Mouse (Mus musculus): Measurements from ENCODE around the gene Bard1. TPM values are rescaled to one million over a fixed set of nuclear protein-coding genes. Genes with fewer than 3 reads are reported as not detected.

Bard1 gene
- polyA plus RNA-seq, 1 experiment from 2014 or later = 2.1 TPM

DNA sequence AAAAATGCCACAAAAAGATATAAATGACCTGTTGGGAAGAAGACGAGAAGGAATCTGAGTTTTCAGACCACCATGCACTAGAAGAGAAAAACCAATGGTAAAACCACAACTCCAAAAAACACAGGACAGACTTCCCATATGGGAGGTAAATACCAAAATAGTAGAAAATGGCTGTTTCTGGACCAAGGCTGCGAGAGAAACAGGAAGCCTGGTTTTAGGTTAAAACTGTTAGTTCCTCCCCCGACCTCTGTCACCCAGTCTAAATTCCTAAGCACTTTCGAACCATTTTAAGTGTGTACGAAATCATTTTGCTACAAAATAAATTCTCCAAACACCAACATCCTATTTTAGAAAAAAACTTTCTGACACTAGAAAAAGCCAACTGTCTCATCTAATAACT, 80.2 kb downstream of the Bard1 start:
- 0 out of 2 replicates have a peak, but pooled peaks cover 5% of the 10 kb centered on the region for H3K36me3 ChIP-seq (ENCODE audit: control insufficient read depth, insufficient read depth)
- H3K4me2 ChIP-seq (ENCODE audit: low read depth, low read length) = no peak overlapping the region
- 82% methylated on average over 5 of the region's 5 CpGs for WGBS
- no peaks in the 10 kb centered on the region for H3K27me3 ChIP-seq (ENCODE audit: control insufficient read depth, insufficient read depth, low read length)
- H3K4me1 ChIP-seq (ENCODE audit: control insufficient read depth, insufficient read depth, low read length) = no peaks in the 10 kb centered on the region
- ATAC-seq (replicated peaks; ENCODE audit: extremely low read depth, insufficient read depth, low FRiP score) = no peak
- no peaks in the 10 kb centered on the region for H3K9me3 ChIP-seq (replicated peaks; ENCODE audit: control insufficient read depth, low read length)
- H3K4me3 ChIP-seq (ENCODE audit: low read length) = no peak overlapping the region
- H3K9ac ChIP-seq (ENCODE audit: low read length) = no peak overlapping the region
- H3K27ac ChIP-seq (ENCODE audit: low read length) = no peak overlapping the region

- no peak overlapping the region for H3K4me3 ChIP-seq (ENCODE audit: low read length)
- H3K36me3 ChIP-seq (ENCODE audit: control insufficient read depth, insufficient read depth) = no peaks in the 10 kb centered on the region
- no peak overlapping the region for H3K27ac ChIP-seq (ENCODE audit: low read length)
- no peak overlapping the region for H3K9ac ChIP-seq (ENCODE audit: low read length)
- H3K27me3 ChIP-seq (ENCODE audit: control insufficient read depth, insufficient read depth, low read length) = no peaks in the 10 kb centered on the region
- H3K9me3 ChIP-seq (replicated peaks; ENCODE audit: control insufficient read depth, low read length) = no peaks in the 10 kb centered on the region
- ATAC-seq (replicated peaks; ENCODE audit: extremely low read depth, insufficient read depth, low FRiP score) = no peak
- no peaks in the 10 kb centered on the region for H3K4me1 ChIP-seq (ENCODE audit: control insufficient read depth, insufficient read depth, low read length)
- no peak overlapping the region for H3K4me2 ChIP-seq (ENCODE audit: low read depth, low read length)
Observed at GRCm38 (mm10) chr1:71014345-71014744, 88.6 kb downstream of the Bard1 start.

- ATAC-seq (replicated peaks; ENCODE audit: extremely low read depth, insufficient read depth, low FRiP score) = no peak
- no peak overlapping the region for H3K27ac ChIP-seq (ENCODE audit: low read length)
- no peak overlapping the region for H3K4me3 ChIP-seq (ENCODE audit: low read length)
- no peaks in the 10 kb centered on the region for H3K4me1 ChIP-seq (ENCODE audit: control insufficient read depth, insufficient read depth, low read length)
- H3K9ac ChIP-seq (ENCODE audit: low read length) = no peak overlapping the region
- H3K9me3 ChIP-seq (replicated peaks; ENCODE audit: control insufficient read depth, low read length) = 0 out of 2 replicates have a peak, but pooled peaks cover 2% of the 10 kb centered on the region
- no peaks in the 10 kb centered on the region for H3K36me3 ChIP-seq (ENCODE audit: control insufficient read depth, insufficient read depth)
- H3K4me2 ChIP-seq (ENCODE audit: low read depth, low read length) = no peak overlapping the region
- 61% methylated on average over 6 of the region's 6 CpGs for WGBS
- no peaks in the 10 kb centered on the region for H3K27me3 ChIP-seq (ENCODE audit: control insufficient read depth, insufficient read depth, low read length)
Observed at GRCm38 (mm10) chr1:71005998-71006397, 96.9 kb downstream of the Bard1 start.

DNA sequence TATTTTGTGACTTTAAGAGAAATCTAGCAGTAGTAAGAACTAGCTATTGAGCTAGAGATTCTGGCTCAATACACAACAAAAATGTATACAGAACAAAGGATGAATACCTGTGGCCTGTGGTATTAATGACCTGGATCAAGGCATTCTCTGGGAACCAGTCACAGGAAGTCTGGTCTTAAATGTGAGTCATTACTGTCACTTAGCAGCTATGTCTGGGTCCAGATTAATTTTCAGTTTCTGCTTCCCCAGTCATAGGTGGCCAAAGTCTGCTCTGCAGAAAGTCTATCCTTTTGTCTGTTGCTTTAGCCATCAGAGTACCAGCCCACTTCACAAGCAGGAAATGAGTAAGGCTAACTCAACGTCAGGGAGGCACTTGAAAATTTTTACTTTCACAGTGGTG, 98.8 kb downstream of the Bard1 start:
- Histone ChIP-seq H3K27me3 (ENCODE audit: control insufficient read depth, insufficient read depth, low read length) (no peaks in the 10 kb centered on the region), H3K4me3 (ENCODE audit: low read length) (no peak overlapping the region), H3K27ac (ENCODE audit: low read length) (no peak overlapping the region), H3K9ac (ENCODE audit: low read length) (no peak overlapping the region), H3K4me2 (ENCODE audit: low read depth, low read length) (no peak overlapping the region), H3K9me3 (replicated peaks; ENCODE audit: control insufficient read depth, low read length) (0 out of 2 replicates have a peak, but pooled peaks cover 2% of the 10 kb centered on the region), H3K36me3 (ENCODE audit: control insufficient read depth, insufficient read depth) (no peaks in the 10 kb centered on the region), H3K4me1 (ENCODE audit: control insufficient read depth, insufficient read depth, low read length) (no peaks in the 10 kb centered on the region)
- 36% methylated on average over 1 of the region's 1 CpGs for WGBS
- no peak for ATAC-seq (replicated peaks; ENCODE audit: extremely low read depth, insufficient read depth, low FRiP score)

DNA sequence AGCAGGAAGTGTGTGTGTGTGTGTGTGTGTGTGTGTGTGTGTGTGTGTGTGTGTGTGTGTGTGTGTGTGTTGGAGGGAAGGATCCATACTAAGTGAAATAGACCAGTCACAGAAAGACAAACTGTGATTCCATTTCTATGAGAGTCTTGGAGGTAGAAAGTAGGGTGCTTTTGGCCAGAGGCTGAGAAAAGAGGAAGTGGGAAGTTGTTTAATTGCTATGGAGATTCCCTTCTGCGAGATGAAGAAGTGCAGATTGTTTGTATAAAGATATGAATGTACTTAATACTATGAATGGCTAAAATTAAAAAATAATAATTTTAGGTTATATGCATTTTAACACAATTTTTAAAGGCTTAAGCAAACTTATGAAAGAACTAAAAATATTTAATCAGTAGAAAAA, 99.2 kb downstream of the Bard1 start:
- Histone ChIP-seq H3K9me3 (replicated peaks; ENCODE audit: control insufficient read depth, low read length) (0 out of 2 replicates have a peak, but pooled peaks cover 2% of the 10 kb centered on the region), H3K4me3 (ENCODE audit: low read length) (no peak overlapping the region), H3K36me3 (ENCODE audit: control insufficient read depth, insufficient read depth) (no peaks in the 10 kb centered on the region), H3K27me3 (ENCODE audit: control insufficient read depth, insufficient read depth, low read length) (no peaks in the 10 kb centered on the region), H3K4me2 (ENCODE audit: low read depth, low read length) (no peak overlapping the region), H3K27ac (ENCODE audit: low read length) (no peak overlapping the region), H3K4me1 (ENCODE audit: control insufficient read depth, insufficient read depth, low read length) (no peaks in the 10 kb centered on the region), H3K9ac (ENCODE audit: low read length) (no peak overlapping the region)
- whole genome bisulfite sequencing = 59% methylated on average over 1 of the region's 1 CpGs
- ATAC-seq (replicated peaks; ENCODE audit: extremely low read depth, insufficient read depth, low FRiP score) = no peak

DNA sequence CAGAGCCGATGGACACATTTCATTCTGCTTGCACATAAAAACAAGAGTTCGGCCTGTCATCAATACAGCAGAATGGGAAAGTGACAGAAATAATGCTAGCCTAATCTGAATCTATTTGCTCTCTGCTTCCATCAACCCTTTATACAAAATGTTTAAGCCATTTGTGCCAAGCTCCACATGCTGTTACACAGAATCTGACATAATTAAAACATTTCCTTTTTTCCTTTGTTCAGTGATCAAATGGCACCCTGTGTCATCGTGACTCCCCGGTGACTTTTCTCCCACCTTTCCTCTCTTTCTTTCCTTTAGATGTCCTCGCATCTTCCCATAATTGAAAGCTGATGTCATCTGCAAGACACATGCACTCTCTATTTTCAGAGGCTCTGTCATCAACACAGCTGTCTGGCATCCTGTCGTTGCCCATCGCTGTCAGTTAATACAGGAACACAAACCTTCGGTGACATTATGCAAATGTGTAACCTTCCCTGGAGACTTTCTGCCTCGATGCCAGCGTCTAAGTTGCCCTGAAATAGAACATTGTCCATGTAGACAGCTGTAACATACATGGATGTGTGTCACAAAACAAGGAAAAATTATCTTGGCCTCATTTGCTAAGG, 105.5 kb downstream of the Bard1 start:
- no peaks in the 10 kb centered on the region for H3K36me3 ChIP-seq (ENCODE audit: control insufficient read depth, insufficient read depth)
- no peaks in the 10 kb centered on the region for H3K4me1 ChIP-seq (ENCODE audit: control insufficient read depth, insufficient read depth, low read length)
- H3K4me3 ChIP-seq (ENCODE audit: low read length) = no peak overlapping the region
- H3K4me2 ChIP-seq (ENCODE audit: low read depth, low read length) = no peak overlapping the region
- WGBS = 39% methylated on average over 10 of the region's 10 CpGs
- no peak for ATAC-seq (replicated peaks; ENCODE audit: extremely low read depth, insufficient read depth, low FRiP score)
- no peak overlapping the region for H3K9ac ChIP-seq (ENCODE audit: low read length)
- H3K27me3 ChIP-seq (ENCODE audit: control insufficient read depth, insufficient read depth, low read length) = no peaks in the 10 kb centered on the region
- H3K27ac ChIP-seq (ENCODE audit: low read length) = no peak overlapping the region
- no peaks in the 10 kb centered on the region for H3K9me3 ChIP-seq (replicated peaks; ENCODE audit: control insufficient read depth, low read length)

GRCm38 (mm10) chr1:70996766-70997165, 106.2 kb downstream of the Bard1 start:
- no peak overlapping the region for H3K4me3 ChIP-seq (ENCODE audit: low read length)
- H3K4me2 ChIP-seq (ENCODE audit: low read depth, low read length) = no peak overlapping the region
- H3K9ac ChIP-seq (ENCODE audit: low read length) = no peak overlapping the region
- H3K36me3 ChIP-seq (ENCODE audit: control insufficient read depth, insufficient read depth) = no peaks in the 10 kb centered on the region
- ATAC-seq (replicated peaks; ENCODE audit: extremely low read depth, insufficient read depth, low FRiP score) = peak; percentile 37; the same call in 1 of the 2 replicates
- H3K27me3 ChIP-seq (ENCODE audit: control insufficient read depth, insufficient read depth, low read length) = no peaks in the 10 kb centered on the region
- no peaks in the 10 kb centered on the region for H3K9me3 ChIP-seq (replicated peaks; ENCODE audit: control insufficient read depth, low read length)
- H3K27ac ChIP-seq (ENCODE audit: low read length) = no peak overlapping the region
- WGBS = 46% methylated on average over 3 of the region's 3 CpGs
- no peaks in the 10 kb centered on the region for H3K4me1 ChIP-seq (ENCODE audit: control insufficient read depth, insufficient read depth, low read length)

All from heart, embryonic 16.5 days (tissue).